Mouse (Mus musculus) kidney, embryonic 15.5 days (tissue): ENCODE measurements around the gene Abhd14b. TPM values are rescaled to one million over a fixed set of nuclear protein-coding genes. Genes with fewer than 3 reads are reported as not detected.

Experiments
- ATAC-seq: fragments of 200-750 bp; cut with Nextera tagmentation; replicated peaks from 2 replicates; pipeline ENCODE4 v1.8.0; 2017; ENCODE audit warnings: moderate TSS enrichment; ENCODE audit not compliant: low FRiP score
- H3K27ac ChIP-seq: fragments of 300-500 bp; sonication (generic); 2 replicates; pipeline ENCODE4 v1.5.1; 2015; ENCODE audit warnings: mild to moderate bottlenecking, inconsistent platforms
- H3K27me3 ChIP-seq: fragments of 300-500 bp; sonication (generic); 2 replicates; pipeline ENCODE4 v1.6.1; 2015; ENCODE audit warnings: inconsistent platforms
- H3K36me3 ChIP-seq: fragments of 300-500 bp; sonication (generic); 2 replicates; pipeline ENCODE4 v1.6.1; 2015; ENCODE audit warnings: inconsistent platforms
- H3K4me1 ChIP-seq: fragments of 300-500 bp; sonication (generic); 2 replicates; pipeline ENCODE4 v1.6.1; 2015; ENCODE audit warnings: inconsistent platforms
- H3K4me2 ChIP-seq: fragments of 300-500 bp; sonication (generic); 2 replicates; pipeline ENCODE4 v1.6.1; 2015; ENCODE audit warnings: moderate library complexity, mild to moderate bottlenecking, inconsistent platforms
- H3K4me3 ChIP-seq: fragments of 300-500 bp; sonication (generic); replicated peaks from 2 replicates; pipeline ENCODE4 v1.5.1; 2015; ENCODE audit warnings: mild to moderate bottlenecking, inconsistent platforms
- H3K9ac ChIP-seq: fragments of 300-500 bp; sonication (generic); 2 replicates; pipeline ENCODE4 v1.6.1; 2015; ENCODE audit warnings: mild to moderate bottlenecking, inconsistent platforms
- H3K9me3 ChIP-seq: fragments of 300-500 bp; sonication (generic); replicated peaks from 2 replicates; pipeline ENCODE4 v1.6.1; 2016; ENCODE audit warnings: inconsistent platforms
- WGBS: fragments of 180-500 bp; shearing (Covaris S2); methylation state at CpG from one replicate; pipeline ENCODE4 v1.1.7; 2015; ENCODE audit warnings: mixed read lengths; 5-methylcytosine and 5-hydroxymethylcytosine counted together
- polyA plus RNA-seq: library from polyadenylated mRNA; unstranded; fragments of >200 nt; fragmentation: Nextera tagmentation; extraction: Ambion mirVana; gene quantifications from 2 replicates; pipeline ENCODE4 v1.2.1, GENCODE M21; 2015

Gene Abhd14b
- polyA plus RNA-seq, 1 experiment from 2014 or later = 30.6 TPM

- H3K27ac ChIP-seq = no peak overlapping the region
- WGBS = 94% methylated on average over 12 of the region's 12 CpGs
- ATAC-seq = no peak
Observed at GRCm38 (mm10) chr9:106462430-106462800, 15.2 kb downstream of the Abhd14b start.

GRCm38 (mm10) chr9:106463122-106464063, 16.1 kb downstream of the Abhd14b start:
- Histone ChIP-seq H3K27me3 (peaks cover 6% of the 10 kb centered on the region; the same call in 1 of the 2 replicates), H3K4me2 (no peak overlapping the region), H3K9me3 (no peaks in the 10 kb centered on the region), H3K4me3 (no peak overlapping the region), H3K27ac (no peak overlapping the region), H3K4me1 (peaks cover 60% of the 10 kb centered on the region), H3K9ac (no peak overlapping the region), H3K36me3 (peaks cover 42% of the 10 kb centered on the region)
- ATAC-seq = no peak
- 77% methylated on average over 21 of the region's 21 CpGs for WGBS

More at GRCm38 (mm10) chr9:106462430-106462800, 15.2 kb downstream of the Abhd14b start:
- peaks cover 6% of the 10 kb centered on the region; the same call in 1 of the 2 replicates for H3K27me3 ChIP-seq
- no peaks in the 10 kb centered on the region for H3K9me3 ChIP-seq
- H3K9ac ChIP-seq = no peak overlapping the region
- H3K4me3 ChIP-seq = no peak overlapping the region
- H3K4me2 ChIP-seq = no peak overlapping the region
- peaks cover 42% of the 10 kb centered on the region for H3K36me3 ChIP-seq
- H3K4me1 ChIP-seq = peaks cover 69% of the 10 kb centered on the region

GRCm38 (mm10) chr9:106464751-106465541, 17.7 kb downstream of the Abhd14b start:
- Histone ChIP-seq H3K9me3 (no peaks in the 10 kb centered on the region), H3K27me3 (peaks cover 6% of the 10 kb centered on the region; the same call in 1 of the 2 replicates), H3K36me3 (peaks cover 40% of the 10 kb centered on the region), H3K27ac (peak overlapping the region; percentile 59), H3K9ac (peak overlapping the region; percentile 59), H3K4me2 (peak overlapping the region; percentile 98), H3K4me3 (peak overlapping the region; percentile 59), H3K4me1 (peaks cover 45% of the 10 kb centered on the region)
- 2% methylated on average over 99 of the region's 99 CpGs for WGBS
- peak; percentile 78 for ATAC-seq

GRCm38 (mm10) chr9:106465571-106466200, 18.4 kb downstream of the Abhd14b start, which contains the start of gene Gpr62:
Gpr62 (minus strand) TSS chr9:106465938.
- no peak for ATAC-seq
- Histone ChIP-seq H3K9me3 (no peaks in the 10 kb centered on the region), H3K9ac (peak within 1 kb of the TSS; percentile 59), H3K36me3 (peaks cover 32% of the 10 kb centered on the region), H3K4me2 (peak within 1 kb of the TSS; percentile 98), H3K4me3 (peak within 1 kb of the TSS; percentile 59), H3K27me3 (peaks cover 6% of the 10 kb centered on the region; the same call in 1 of the 2 replicates), H3K4me1 (peaks cover 37% of the 10 kb centered on the region), H3K27ac (peak within 1 kb of the TSS; percentile 59)
- 24% methylated on average over 26 of the region's 26 CpGs for WGBS

- ATAC-seq = no peak
- Histone ChIP-seq H3K27me3 (peaks cover 6% of the 10 kb centered on the region; the same call in 1 of the 2 replicates), H3K4me2 (no peak overlapping the region), H3K36me3 (peaks cover 23% of the 10 kb centered on the region), H3K9me3 (no peaks in the 10 kb centered on the region), H3K4me1 (peaks cover 40% of the 10 kb centered on the region), H3K4me3 (no peak overlapping the region), H3K27ac (no peak overlapping the region), H3K9ac (no peak overlapping the region)
- WGBS = 90% methylated on average over 6 of the region's 6 CpGs
Observed at GRCm38 (mm10) chr9:106466721-106467120, 19.5 kb downstream of the Abhd14b start.

GRCm38 (mm10) chr9:106467746-106468145, 20.5 kb downstream of the Abhd14b start:
- peaks cover 14% of the 10 kb centered on the region for H3K36me3 ChIP-seq
- no peak overlapping the region for H3K4me2 ChIP-seq
- H3K4me3 ChIP-seq = no peak overlapping the region
- H3K9ac ChIP-seq = no peak overlapping the region
- no peak overlapping the region for H3K27ac ChIP-seq
- WGBS = 81% methylated on average over 7 of the region's 7 CpGs
- peaks cover 6% of the 10 kb centered on the region; the same call in 1 of the 2 replicates for H3K27me3 ChIP-seq
- H3K9me3 ChIP-seq = no peaks in the 10 kb centered on the region
- peaks cover 47% of the 10 kb centered on the region for H3K4me1 ChIP-seq
- no peak for ATAC-seq

GRCm38 (mm10) chr9:106469317-106469716, 22.1 kb downstream of the Abhd14b start:
- H3K27me3 ChIP-seq = peaks cover 6% of the 10 kb centered on the region; the same call in 1 of the 2 replicates
- no peak overlapping the region for H3K4me3 ChIP-seq
- no peak overlapping the region for H3K27ac ChIP-seq
- H3K4me2 ChIP-seq = no peak overlapping the region
- H3K4me1 ChIP-seq = peaks cover 47% of the 10 kb centered on the region
- no peak for ATAC-seq
- H3K36me3 ChIP-seq = no peaks in the 10 kb centered on the region
- no peak overlapping the region for H3K9ac ChIP-seq
- H3K9me3 ChIP-seq = no peaks in the 10 kb centered on the region
- 57% methylated on average over 6 of the region's 6 CpGs for WGBS

- H3K4me3 ChIP-seq = no peak overlapping the region
- no peaks in the 10 kb centered on the region for H3K36me3 ChIP-seq
- H3K27me3 ChIP-seq = peaks cover 6% of the 10 kb centered on the region; the same call in 1 of the 2 replicates
- H3K4me1 ChIP-seq = peaks cover 47% of the 10 kb centered on the region
- no peak overlapping the region for H3K4me2 ChIP-seq
- ATAC-seq = no peak
- no peak overlapping the region for H3K27ac ChIP-seq
- H3K9ac ChIP-seq = no peak overlapping the region
- 61% methylated on average over 9 of the region's 9 CpGs for WGBS
- no peaks in the 10 kb centered on the region for H3K9me3 ChIP-seq
Observed at GRCm38 (mm10) chr9:106469776-106470175, 22.5 kb downstream of the Abhd14b start.

GRCm38 (mm10) chr9:106470991-106471750, 23.9 kb downstream of the Abhd14b start:
- 68% methylated on average over 14 of the region's 14 CpGs for WGBS
- ATAC-seq = no peak
- Histone ChIP-seq H3K9me3 (no peaks in the 10 kb centered on the region), H3K9ac (no peak overlapping the region), H3K4me1 (peaks cover 48% of the 10 kb centered on the region), H3K4me2 (peak overlapping the region; percentile 53), H3K27ac (no peak overlapping the region), H3K27me3 (0 out of 2 replicates have a peak, but pooled peaks cover under 1% of the 10 kb centered on the region), H3K36me3 (no peaks in the 10 kb centered on the region), H3K4me3 (0 out of 2 replicates have a peak overlapping the region, but pooled peaks have one; percentile 14)

GRCm38 (mm10) chr9:106471892-106472291, 24.6 kb downstream of the Abhd14b start:
- peak overlapping the region; percentile 53 for H3K4me2 ChIP-seq
- peak; percentile 46 for ATAC-seq
- H3K27ac ChIP-seq = no peak overlapping the region
- H3K4me1 ChIP-seq = peaks cover 53% of the 10 kb centered on the region
- WGBS = 10% methylated on average over 5 of the region's 5 CpGs
- H3K9me3 ChIP-seq = no peaks in the 10 kb centered on the region
- H3K9ac ChIP-seq = no peak overlapping the region; the same call in 1 of the 2 replicates
- no peaks in the 10 kb centered on the region for H3K36me3 ChIP-seq
- 0 out of 2 replicates have a peak overlapping the region, but pooled peaks have one; percentile 14 for H3K4me3 ChIP-seq
- H3K27me3 ChIP-seq = no peaks in the 10 kb centered on the region

- Histone ChIP-seq H3K4me1 (peaks cover 53% of the 10 kb centered on the region), H3K27ac (peak overlapping the region; percentile 46; the same call in 1 of the 2 replicates), H3K9ac (no peak overlapping the region), H3K9me3 (no peaks in the 10 kb centered on the region), H3K36me3 (no peaks in the 10 kb centered on the region), H3K4me3 (no peak overlapping the region), H3K27me3 (no peaks in the 10 kb centered on the region), H3K4me2 (no peak overlapping the region)
- ATAC-seq = no peak
- 66% methylated on average over 4 of the region's 4 CpGs for WGBS
Observed at GRCm38 (mm10) chr9:106472321-106472720, 25.1 kb downstream of the Abhd14b start.
